Mouse (Mus musculus): ENCODE measurements around the gene Zfp36l2. TPM values are rescaled to one million over a fixed set of nuclear protein-coding genes. Genes with fewer than 3 reads are reported as not detected.
"Not testable (repeated sequence)": the region's sequence is repeated elsewhere in the genome, so short reads cannot be mapped to it uniquely, and the experiment has no call there.

The Zfp36l2 gene
- total RNA-seq, 2 experiments from 2014 or later = 11.6 to 12.3 TPM

DNA sequence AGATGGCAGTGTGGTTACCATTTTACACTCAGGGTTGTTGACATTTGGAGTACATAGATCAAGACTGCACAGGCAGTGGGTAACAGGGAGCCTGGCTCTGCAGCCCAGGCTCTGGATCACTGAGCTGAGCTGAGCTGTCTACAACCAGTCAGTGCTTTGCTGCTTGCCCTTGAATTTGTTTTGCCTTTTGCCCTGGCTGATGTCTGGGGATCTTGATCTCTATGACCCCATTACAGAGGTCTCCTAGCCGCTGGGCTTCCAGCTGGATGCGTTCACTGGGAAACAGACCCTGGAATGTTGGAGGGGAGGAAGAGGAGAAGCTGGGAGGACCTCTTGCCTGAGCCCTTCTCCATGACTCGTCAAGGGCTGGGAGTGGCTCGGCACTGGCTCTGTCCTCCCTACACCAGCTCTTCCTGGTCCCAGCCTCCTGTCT is 10.2 kb upstream of the Zfp36l2 start:
- DNase-seq = no peak
- intact Hi-C loops (cut with DNase I) = no loop called here

DNA sequence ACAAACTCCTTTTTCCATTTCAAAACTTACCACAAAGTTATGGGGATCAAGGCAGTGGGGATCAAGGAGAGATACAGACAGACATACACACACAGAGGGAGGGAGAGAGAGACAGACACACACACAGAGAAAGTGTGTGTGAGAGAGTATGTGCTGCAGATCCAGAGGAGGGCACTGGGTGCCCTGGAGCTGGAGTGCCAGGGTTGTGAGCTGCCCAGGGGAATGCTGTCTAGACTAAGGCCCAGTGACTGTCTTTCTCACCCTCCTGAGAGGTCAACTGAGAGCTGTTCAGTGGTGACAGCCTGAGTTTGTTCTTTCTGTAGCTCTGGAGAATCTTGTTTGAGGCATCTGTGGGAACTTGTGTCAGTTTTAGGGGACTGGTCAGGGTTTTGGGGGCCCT is 8.6 kb upstream of the Zfp36l2 start:
- intact Hi-C loops (cut with DNase I) = no loop called here
- no peak for DNase-seq

DNA sequence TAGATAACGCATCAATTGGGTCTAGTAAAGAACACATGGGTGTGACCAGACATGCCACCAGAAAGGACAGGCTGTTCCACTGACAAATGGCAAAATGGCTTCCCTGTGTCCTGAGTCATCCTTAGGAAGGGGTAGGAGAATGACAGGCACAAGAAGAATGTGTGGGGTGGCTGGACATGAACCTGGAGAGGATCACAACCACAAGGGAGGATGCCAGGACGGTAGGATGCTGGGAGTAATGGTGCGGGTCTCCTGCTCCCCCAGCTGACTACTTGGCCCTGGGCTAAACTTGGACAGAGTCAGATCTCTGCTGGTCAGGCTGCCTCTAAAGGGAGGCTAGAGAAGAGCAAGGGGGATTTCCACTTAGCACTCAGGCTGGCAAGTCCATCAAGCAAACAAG is 8.1 kb upstream of the Zfp36l2 start:
- intact Hi-C loops (cut with DNase I) = no loop called here
- no peak for DNase-seq

DNA sequence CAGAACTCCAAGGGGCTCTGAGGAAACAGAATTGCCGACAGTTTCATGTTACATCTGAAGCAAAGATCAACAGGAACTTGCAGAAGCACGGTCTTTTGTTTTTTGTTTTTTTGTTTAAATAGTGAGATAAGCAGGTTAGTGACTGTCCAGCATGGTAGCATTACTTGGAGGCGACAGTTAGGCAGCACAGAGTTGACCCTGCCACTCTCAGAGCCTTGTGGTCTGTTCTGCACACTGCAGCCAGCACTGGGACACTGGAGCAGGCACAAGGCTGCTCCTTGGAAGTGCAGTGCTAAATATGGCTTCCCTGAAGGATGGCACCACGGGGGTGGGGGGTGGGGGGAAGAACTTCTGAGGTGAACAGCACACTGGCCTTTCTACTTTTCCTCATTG is 7.3 kb upstream of the Zfp36l2 start:
- no peak for DNase-seq
- intact Hi-C loops (cut with DNase I) = no loop called here

DNA sequence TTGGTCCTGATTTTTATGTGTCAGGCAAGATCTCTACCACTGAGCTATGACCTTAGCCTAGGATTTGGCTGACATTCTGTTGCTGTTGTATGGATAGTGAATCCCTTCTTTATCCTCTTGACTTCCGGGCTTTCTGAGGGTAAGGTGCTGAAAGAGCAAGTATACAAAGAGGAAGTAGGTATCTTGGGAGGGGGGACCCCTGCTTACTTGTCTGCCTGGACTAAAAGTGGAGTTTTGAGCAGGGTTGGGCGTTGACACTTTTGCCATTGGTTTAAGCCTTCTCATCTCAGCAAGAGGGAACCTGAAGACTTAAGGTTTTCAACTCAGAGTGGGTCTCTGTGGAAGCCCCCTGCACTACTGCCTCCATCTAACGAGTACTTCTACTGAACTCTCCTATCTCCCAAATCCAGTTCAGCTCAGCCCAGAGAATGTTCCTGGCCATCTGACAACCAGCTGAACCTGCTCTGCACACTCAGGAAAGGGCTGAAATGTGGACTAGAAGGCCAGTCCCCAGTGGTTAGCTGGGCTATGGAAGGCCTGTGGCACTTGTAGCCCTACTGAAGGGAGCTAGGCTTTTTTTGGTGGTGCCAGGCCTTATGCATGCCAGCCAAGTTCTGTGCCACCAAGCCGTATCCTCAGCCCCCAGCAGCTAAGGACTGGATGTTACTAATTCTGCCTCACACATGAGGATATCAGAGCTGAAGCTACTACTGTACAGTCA is 6.7 kb upstream of the Zfp36l2 start:
- no peak for DNase-seq

DNA sequence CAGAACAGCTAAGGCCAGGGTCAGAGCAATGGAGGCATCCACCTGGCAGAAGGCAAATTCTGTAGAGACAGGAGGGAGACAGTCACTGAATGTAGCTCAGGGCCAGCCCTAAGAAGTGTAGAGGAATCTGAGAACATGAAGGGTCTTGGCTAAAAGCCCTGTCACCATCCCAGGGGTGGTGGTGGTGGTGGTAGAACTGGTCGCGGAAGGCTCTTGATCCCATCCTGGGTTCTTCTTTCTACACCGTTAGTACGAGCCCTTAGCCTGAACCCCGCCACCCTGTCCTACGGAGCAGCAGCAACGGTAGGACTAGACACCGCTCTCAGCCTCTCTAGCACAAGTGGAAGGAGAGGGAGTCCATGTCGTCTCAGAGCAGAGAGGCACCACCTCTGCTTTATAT is 5.7 kb upstream of the Zfp36l2 start:
- intact Hi-C loops (cut with DNase I) = loop anchor here (5.0 kb wide), 1 partner anchor 291 kb away; no protein-coding TSS in a partner anchor
- no peak for DNase-seq

More for the DNA sequence above, 6.7 kb upstream of the Zfp36l2 start:
- intact Hi-C loops (cut with DNase I) = loop anchor here (5.0 kb wide), 1 partner anchor 292 kb away; no protein-coding TSS in a partner anchor

DNA sequence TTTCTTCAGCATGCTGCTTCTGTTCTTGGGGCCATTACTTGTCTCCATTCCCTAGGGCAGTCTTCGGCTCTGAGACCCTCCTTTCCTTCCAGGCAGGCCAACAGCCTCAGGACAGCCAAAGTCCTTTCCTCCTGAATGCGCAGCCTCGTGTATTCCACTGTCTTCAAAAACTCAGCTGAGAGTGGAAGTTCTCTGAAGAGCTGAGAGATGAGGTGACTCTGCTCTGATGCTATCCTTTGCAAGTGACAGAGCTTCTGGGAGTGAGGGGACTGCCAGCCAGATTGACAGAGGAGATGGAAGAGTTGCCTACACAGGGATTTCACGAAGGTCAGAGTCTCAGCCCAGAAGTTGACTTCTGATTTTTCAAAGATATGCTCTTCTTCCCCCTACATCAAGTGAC is 4.2 kb upstream of the Zfp36l2 start:
- intact Hi-C loops (cut with DNase I) = loop anchor here (2.0 to 5.0 kb wide), 2 partner anchors 163 to 290 kb away; no protein-coding TSS in a partner anchor
- no peak for DNase-seq

DNA sequence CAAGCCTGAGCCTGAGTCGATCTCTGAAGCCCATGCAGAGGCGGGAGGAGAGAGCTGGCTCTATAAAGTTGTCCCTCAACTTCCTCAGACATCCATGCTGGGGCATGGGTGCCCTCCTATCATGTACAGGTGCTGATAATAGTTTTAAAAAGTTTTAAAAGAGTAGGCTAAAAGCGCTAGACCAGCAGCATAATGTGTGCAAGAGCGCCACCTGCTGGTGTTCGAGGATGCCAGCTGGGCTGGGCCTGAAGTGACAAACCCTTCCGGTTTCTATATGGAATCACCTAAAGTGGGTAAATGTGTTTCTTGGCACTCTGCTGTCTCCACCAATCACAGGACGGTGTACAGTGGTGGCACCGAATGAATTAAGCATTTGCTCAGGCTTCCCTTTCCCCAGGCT is 3.1 kb upstream of the Zfp36l2 start:
- DNase-seq = peak; percentile 75 to 84
- intact Hi-C loops (cut with DNase I) = loop anchor here (1.0 to 5.0 kb wide), 3 partner anchors 77 to 289 kb away; no protein-coding TSS in a partner anchor

DNA sequence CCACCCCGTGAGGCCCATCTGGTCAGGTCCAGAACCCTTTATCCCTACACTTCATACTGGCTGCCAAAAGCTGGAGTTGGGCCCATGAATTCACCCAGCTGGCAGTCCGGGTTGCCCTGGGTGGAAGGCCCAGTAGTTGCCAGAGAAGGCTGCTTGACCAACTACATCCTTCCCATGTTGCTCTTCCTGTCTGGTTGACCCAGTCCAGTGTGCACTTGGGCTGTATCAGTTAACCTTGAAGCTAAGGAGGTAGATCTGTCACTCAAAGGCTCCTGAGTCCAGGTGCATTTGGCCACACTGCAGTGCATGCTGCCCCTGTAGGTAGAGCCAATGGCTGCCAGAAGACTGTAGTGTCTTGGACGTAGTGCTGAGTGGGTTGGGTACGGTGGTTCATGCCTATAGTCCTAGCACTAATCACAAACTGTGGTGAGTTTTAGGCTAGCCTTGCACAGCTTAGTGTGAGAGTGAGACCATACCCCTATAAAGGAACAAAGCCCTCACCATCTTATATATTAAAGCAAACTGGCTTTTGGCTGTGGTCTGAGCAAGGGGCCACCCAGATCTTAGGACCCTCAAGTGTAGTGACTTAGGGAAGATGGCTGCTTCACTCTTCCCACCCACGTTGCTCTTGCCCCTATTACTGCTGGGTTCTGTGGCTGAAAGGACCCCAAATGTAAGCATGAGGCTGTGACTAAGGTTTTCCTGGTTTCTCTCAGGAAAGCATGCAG is 1.5 kb upstream of the Zfp36l2 start:
- intact Hi-C loops (cut with DNase I) = loop anchor here (2.0 to 5.0 kb wide), 2 partner anchors 216 to 317 kb away; no protein-coding TSS in a partner anchor
- peak in 1 of 2 experiments; percentile 10 for DNase-seq

DNA sequence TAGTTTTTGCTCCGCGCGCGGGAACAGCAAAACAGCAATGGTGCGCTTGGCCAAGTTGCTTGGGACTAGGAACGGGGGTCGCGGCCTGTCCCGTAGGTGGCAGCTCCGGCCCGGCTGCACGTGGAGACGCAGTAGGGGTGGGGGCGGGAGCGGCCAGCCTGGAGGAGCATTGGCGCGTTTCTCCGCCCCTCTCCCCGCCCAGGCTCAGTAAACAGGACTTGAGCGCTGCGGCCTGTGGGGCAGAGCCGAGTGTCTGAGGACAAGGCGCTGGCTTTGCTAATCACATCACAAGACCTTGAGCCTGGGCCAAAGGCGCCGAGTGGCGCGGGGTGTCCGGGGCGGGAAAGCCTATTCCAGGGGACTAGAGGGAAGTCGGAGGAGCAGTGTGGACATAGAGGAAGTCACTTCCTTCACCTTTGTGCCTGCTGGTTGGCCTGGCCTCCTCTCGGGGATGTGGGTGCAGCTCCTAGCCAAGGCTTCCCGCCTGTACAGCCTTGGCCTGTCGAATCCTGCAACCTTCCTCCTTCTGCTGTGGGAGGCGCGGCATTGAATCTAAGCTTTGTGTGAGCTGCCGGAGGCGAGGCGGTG is 721 bp upstream of the Zfp36l2 start:
- intact Hi-C loops (cut with DNase I) = loop anchor here (2.0 to 5.0 kb wide), 2 partner anchors 216 to 316 kb away; no protein-coding TSS in a partner anchor
- peak; percentile 93 for DNase-seq

DNA sequence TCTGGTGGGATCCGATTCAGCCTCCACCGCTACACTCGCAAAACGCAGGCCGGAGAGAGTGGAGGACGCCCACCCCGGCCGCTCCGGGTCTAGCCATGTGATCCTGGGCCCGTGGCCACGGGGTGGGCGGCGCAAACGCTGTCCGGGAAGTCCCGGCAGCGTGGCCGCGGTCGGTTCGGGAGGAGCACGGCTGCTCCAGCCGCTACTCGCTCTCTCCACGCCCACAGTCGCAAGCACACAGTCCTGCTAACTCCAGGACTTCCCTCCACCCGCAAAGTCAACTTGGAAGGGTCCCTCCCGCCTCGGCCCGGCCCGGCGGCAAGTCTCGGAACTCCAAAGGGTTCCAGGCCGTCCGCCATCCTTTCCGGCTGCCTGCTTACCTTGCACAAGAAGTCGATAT is 483 bp downstream of the Zfp36l2 start:
- intact Hi-C loops (cut with DNase I) = loop anchor here (5.0 kb wide), 1 partner anchor 315 kb away; no protein-coding TSS in a partner anchor
- not testable (repeated sequence) for DNase-seq

DNA sequence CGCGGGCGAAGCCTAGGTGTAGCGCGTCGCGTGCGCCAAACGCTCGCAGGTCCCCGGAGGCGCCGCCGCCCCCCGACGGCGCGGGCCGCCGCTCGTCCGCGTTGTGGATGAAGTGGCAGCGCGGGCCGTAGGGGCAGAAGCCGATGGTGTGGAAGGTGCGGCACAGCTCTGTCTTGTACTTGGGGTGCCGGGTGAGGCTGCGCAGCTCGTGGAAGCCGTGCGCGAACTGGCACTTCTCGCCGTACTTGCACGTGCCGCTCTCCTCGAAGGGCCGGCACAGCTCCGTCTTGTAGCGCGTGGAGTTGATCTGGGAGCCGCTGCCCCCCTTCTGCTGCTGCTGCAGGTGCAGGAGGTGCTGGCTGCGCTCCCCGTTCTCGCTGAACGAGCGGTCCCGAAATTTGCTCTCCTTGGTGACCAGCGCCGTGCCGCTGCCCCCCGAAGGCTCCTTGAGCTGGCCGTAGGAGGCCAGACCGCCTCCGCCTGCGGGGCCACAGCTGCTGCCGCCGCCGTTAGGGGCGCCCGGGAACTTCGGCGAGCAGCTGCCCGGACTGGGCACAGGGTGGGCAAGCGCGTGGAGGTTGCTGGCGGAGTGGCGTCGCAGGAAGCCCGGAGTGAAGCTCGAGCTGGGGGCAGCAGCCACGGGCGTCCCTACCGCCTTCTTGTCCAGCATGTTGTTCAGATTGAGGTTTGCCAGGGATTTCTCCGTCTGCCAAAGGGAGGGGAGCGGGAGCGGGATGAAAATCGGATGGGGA is 1.1 kb downstream of the Zfp36l2 start:
- peak; percentile 21 to 68 for DNase-seq
- intact Hi-C loops (cut with DNase I) = loop anchor here (5.0 kb wide), 1 partner anchor 314 kb away; no protein-coding TSS in a partner anchor

DNA sequence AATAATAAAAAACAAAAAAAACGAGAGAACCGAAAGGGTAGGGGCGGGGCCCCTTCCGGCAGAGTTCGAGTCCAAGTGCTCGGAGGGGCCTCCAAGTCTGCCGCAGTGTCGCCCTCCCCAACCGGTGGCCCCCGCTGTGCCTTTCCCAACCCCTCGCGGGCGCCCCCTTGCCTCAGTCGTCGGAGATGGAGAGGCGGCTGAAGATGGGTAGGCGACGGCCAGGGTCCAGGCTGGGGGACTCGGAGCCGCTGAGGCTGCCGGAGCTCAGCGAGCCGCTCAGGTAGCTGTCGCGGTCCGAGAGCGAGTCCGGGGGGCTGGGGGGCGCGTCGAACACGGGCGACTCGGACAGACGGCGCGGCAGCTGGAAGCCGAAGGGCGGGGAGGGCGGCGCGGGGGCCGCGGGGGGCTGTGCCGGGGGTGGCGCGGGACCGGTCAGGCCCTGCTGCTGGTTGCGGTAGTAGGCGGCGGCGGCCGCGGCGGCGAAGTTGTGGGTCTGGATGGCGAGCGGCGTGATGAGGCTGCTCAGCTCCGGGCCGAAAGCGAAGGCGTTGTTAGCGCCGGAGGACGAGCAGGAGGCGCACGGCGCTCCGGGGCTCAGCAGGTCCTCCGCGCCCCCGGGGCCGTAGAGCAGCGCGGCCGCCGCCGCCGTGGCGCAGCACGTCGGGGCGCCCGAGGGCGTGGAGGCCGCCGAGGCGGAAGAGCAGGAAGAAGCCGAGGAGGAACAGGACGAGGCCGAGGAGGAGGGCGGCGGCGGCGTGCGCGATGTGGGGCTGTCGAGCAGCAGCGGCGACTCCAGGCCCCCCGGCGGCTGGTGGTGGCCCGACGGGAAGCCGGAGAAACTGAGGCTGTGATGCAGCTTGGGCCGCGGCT is 1.9 kb downstream of the Zfp36l2 start:
- peak; percentile 45 to 57 for DNase-seq
- intact Hi-C loops (cut with DNase I) = loop anchor here (5.0 kb wide), 1 partner anchor 314 kb away; no protein-coding TSS in a partner anchor

DNA sequence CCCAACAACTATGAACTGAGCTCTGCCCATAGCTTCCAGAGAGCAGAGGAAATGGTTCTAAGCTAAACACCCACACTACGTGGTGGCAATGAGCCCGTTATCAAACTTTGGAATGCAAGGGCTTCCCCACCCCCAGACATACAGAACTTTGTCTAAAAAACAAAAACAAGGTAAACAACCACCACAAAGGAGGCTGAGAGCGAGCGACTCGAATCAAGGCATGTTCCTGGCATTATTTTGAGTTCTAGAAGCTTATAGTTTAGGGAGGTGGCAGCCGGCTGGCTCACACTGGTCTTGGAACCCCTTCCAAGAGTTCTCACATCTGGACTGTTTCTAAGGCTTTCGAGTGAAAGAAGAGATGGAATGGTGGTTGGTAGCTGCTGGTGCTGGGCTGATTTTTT is 2.7 kb downstream of the Zfp36l2 start:
- DNase-seq = peak in 1 of 2 experiments; percentile 17
- intact Hi-C loops (cut with DNase I) = loop anchor here (5.0 kb wide), 1 partner anchor 313 kb away; no protein-coding TSS in a partner anchor

DNA sequence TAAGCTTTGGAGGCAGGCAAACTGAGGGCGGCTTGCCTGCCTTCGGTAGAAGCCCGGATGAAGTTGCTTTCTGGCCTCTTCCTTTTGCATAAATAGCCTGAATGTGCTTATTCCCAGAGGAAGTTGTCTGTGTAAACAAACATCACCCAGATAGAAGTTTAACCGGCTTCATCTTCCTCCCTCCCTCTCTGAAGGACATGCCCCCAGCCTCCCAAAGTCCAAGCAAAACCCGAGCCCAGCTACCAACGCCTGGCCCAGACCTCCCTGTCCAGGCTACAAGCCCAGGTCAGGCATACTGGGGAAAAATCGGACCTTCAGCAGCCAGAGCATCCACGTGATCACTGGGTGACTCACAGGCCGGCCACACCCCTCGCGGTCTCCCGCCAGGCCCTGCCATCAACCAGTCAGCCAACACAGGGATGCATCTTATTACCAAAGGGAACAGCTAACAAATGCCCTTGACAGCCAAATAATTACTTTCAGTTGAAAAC is 4.4 kb downstream of the Zfp36l2 start:
- peak; percentile 88 to 91 for DNase-seq
- intact Hi-C loops (cut with DNase I) = no loop called here

DNA sequence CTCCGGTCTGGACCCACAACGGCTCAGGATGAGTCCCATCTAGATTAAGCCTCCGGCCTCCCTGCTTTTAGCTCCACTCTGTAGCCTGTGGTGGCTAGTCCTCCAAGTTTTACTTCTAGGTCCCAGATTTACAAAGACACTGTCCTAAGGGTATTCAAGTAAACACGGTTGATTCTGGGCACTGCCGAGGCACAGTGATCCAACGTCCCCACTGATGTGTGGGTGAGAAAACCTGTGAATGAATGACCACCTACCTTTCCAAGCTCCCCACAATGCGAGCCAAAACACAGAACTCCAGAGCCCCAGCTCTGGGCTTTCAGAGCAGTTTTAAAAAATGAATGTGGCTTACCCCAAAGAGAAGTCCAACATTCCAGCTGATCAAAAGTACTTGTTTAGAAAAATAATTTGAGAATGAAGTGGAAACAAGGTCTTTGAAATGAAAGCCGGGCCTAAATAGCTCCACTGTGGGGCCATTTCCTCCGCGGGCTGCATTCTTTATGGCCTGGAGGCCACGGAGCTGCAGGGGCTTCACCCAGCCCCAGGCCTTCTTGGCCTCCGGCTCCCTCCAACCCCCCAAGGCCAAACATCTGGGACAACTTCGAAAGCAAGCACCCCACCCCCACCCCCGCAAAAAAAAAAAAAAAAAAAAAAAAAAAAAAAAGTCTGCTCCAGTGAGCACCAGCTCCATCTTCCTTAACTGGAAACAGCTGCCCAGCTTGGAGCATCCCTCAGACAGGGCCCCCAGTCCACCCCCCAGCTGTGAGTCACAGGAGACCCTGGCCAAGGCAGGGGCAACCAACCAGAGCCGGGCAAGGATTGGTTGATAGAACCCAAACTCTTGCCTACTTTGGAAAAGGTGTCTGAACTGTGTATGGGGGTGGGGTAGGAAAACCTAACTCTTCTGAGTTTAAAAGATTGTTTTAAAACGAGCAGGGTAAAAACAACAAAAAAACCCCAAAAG is 5.2 kb downstream of the Zfp36l2 start:
- intact Hi-C loops (cut with DNase I) = no loop called here
- DNase-seq = peak; percentile 40 to 42

DNA sequence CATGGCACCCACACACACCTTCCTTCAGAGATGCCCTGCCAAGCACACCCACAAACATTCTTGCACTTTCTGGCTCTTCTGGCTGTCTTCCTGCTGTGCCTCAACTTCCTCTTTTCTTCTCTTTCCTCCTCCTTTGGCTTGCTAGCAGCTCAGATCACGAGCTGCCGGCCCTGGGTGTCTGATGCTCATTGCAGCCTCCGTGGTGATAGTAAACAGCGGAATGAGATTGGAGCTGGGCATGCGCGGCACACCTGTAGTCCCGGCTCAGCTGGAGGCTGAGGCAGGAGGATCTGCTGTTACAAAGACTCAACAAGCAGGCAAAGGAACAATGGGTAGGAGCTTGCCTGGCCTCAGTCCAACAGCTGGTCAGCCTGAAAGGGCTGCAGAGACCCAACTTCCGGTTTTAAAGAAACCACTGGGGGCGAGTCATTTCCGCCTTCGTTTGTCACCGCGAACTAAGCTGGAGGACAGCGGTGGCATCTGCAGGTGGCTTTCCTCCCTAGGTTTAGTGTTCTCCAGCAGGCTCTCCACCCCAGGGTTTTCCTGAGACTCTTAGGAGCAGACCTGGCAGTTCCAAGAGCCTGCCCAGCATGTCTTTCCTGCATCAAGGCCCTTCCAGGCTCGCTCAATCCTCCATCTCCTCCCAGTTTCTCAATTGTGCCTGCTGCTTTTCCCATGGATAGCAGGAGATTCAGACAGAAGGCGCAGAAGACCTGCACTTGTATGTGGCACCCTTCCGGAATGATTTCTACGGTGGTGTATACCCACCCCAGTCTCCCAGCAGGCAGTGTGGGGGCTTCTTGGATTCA is 6.0 kb downstream of the Zfp36l2 start:
- peak; percentile 38 to 52 for DNase-seq
- intact Hi-C loops (cut with DNase I) = no loop called here
